Mouse (Mus musculus): Measurements from ENCODE around the gene Adap2. TPM values are rescaled to one million over a fixed set of nuclear protein-coding genes. Genes with fewer than 3 reads are reported as not detected.

The Adap2 gene
- polyA plus RNA-seq, 1 experiment from 2014 or later: 1.7 TPM

GRCm38 (mm10) chr11:80200326-80200725 lies 46.4 kb downstream of the Adap2 start:
- no peaks in the 10 kb centered on the region for H3K9me3 ChIP-seq (replicated peaks; ENCODE audit: control insufficient read depth, low read length)
- H3K36me3 ChIP-seq (ENCODE audit: control insufficient read depth, insufficient read depth): 0 out of 2 replicates have a peak, but pooled peaks cover 9% of the 10 kb centered on the region
- no peak overlapping the region for H3K9ac ChIP-seq (ENCODE audit: low read length)
- no peak overlapping the region for H3K4me3 ChIP-seq (ENCODE audit: low read length)
- ATAC-seq (replicated peaks; ENCODE audit: extremely low read depth, insufficient read depth, low FRiP score): no peak
- H3K27ac ChIP-seq (ENCODE audit: low read length): no peak overlapping the region
- H3K4me2 ChIP-seq (ENCODE audit: low read depth, low read length): no peak overlapping the region
- H3K4me1 ChIP-seq (ENCODE audit: control insufficient read depth, insufficient read depth, low read length): no peaks in the 10 kb centered on the region
- H3K27me3 ChIP-seq (ENCODE audit: control insufficient read depth, insufficient read depth, low read length): no peaks in the 10 kb centered on the region
- WGBS: 87% methylated on average over 1 of the region's 1 CpGs

- Histone ChIP-seq H3K36me3 (ENCODE audit: control insufficient read depth, insufficient read depth) (0 out of 2 replicates have a peak, but pooled peaks cover 5% of the 10 kb centered on the region), H3K9ac (ENCODE audit: low read length) (no peak overlapping the region), H3K4me3 (ENCODE audit: low read length) (no peak overlapping the region), H3K27ac (ENCODE audit: low read length) (no peak overlapping the region), H3K4me2 (ENCODE audit: low read depth, low read length) (no peak overlapping the region), H3K27me3 (ENCODE audit: control insufficient read depth, insufficient read depth, low read length) (no peaks in the 10 kb centered on the region), H3K4me1 (ENCODE audit: control insufficient read depth, insufficient read depth, low read length) (no peaks in the 10 kb centered on the region), H3K9me3 (replicated peaks; ENCODE audit: control insufficient read depth, low read length) (no peaks in the 10 kb centered on the region)
- no peak for ATAC-seq (replicated peaks; ENCODE audit: extremely low read depth, insufficient read depth, low FRiP score)
- WGBS: 78% methylated on average over 6 of the region's 6 CpGs
These were observed 48.4 kb downstream of the Adap2 start for GRCm38 (mm10) chr11:80202296-80202695.

GRCm38 (mm10) chr11:80204037-80204436 lies 50.1 kb downstream of the Adap2 start:
- no peak overlapping the region for H3K4me2 ChIP-seq (ENCODE audit: low read depth, low read length)
- no peak overlapping the region for H3K9ac ChIP-seq (ENCODE audit: low read length)
- H3K27me3 ChIP-seq (ENCODE audit: control insufficient read depth, insufficient read depth, low read length): no peaks in the 10 kb centered on the region
- peaks cover 2% of the 10 kb centered on the region; the same call in 1 of the 2 replicates for H3K4me1 ChIP-seq (ENCODE audit: control insufficient read depth, insufficient read depth, low read length)
- 73% methylated on average over 3 of the region's 3 CpGs for WGBS
- H3K9me3 ChIP-seq (replicated peaks; ENCODE audit: control insufficient read depth, low read length): no peaks in the 10 kb centered on the region
- no peak overlapping the region for H3K4me3 ChIP-seq (ENCODE audit: low read length)
- H3K27ac ChIP-seq (ENCODE audit: low read length): no peak overlapping the region
- H3K36me3 ChIP-seq (ENCODE audit: control insufficient read depth, insufficient read depth): 0 out of 2 replicates have a peak, but pooled peaks cover 5% of the 10 kb centered on the region
- no peak for ATAC-seq (replicated peaks; ENCODE audit: extremely low read depth, insufficient read depth, low FRiP score)

GRCm38 (mm10) chr11:80204941-80205340 lies 51.0 kb downstream of the Adap2 start:
- WGBS: 55% methylated on average over 5 of the region's 5 CpGs
- no peaks in the 10 kb centered on the region for H3K9me3 ChIP-seq (replicated peaks; ENCODE audit: control insufficient read depth, low read length)
- no peak overlapping the region for H3K27ac ChIP-seq (ENCODE audit: low read length)
- H3K4me2 ChIP-seq (ENCODE audit: low read depth, low read length): no peak overlapping the region
- no peak overlapping the region for H3K9ac ChIP-seq (ENCODE audit: low read length)
- H3K4me3 ChIP-seq (ENCODE audit: low read length): no peak overlapping the region
- no peaks in the 10 kb centered on the region for H3K36me3 ChIP-seq (ENCODE audit: control insufficient read depth, insufficient read depth)
- no peak for ATAC-seq (replicated peaks; ENCODE audit: extremely low read depth, insufficient read depth, low FRiP score)
- H3K4me1 ChIP-seq (ENCODE audit: control insufficient read depth, insufficient read depth, low read length): peaks cover 4% of the 10 kb centered on the region
- H3K27me3 ChIP-seq (ENCODE audit: control insufficient read depth, insufficient read depth, low read length): no peaks in the 10 kb centered on the region

GRCm38 (mm10) chr11:80208465-80208859 lies 54.6 kb downstream of the Adap2 start:
- Histone ChIP-seq H3K27me3 (ENCODE audit: control insufficient read depth, insufficient read depth, low read length) (no peaks in the 10 kb centered on the region), H3K4me3 (ENCODE audit: low read length) (peak overlapping the region; percentile 98), H3K36me3 (ENCODE audit: control insufficient read depth, insufficient read depth) (peaks cover 2% of the 10 kb centered on the region; the same call in 1 of the 2 replicates), H3K4me2 (ENCODE audit: low read depth, low read length) (peak overlapping the region; percentile 26; the same call in 1 of the 2 replicates), H3K4me1 (ENCODE audit: control insufficient read depth, insufficient read depth, low read length) (peaks cover 12% of the 10 kb centered on the region), H3K27ac (ENCODE audit: low read length) (no peak overlapping the region), H3K9me3 (replicated peaks; ENCODE audit: control insufficient read depth, low read length) (no peaks in the 10 kb centered on the region), H3K9ac (ENCODE audit: low read length) (no peak overlapping the region)
- no peak for ATAC-seq (replicated peaks; ENCODE audit: extremely low read depth, insufficient read depth, low FRiP score)
- 34% methylated on average over 7 of the region's 7 CpGs for WGBS

GRCm38 (mm10) chr11:80208860-80209800 lies 55.2 kb downstream of the Adap2 start, which contains the start of gene Rhot1:
Rhot1 (plus strand) TSS chr11:80209019.
- Histone ChIP-seq H3K4me3 (ENCODE audit: low read length) (peak within 1 kb of the TSS; percentile 98), H3K4me1 (ENCODE audit: control insufficient read depth, insufficient read depth, low read length) (peaks cover 12% of the 10 kb centered on the region), H3K27ac (ENCODE audit: low read length) (peak within 1 kb of the TSS; percentile 98), H3K9ac (ENCODE audit: low read length) (peak within 1 kb of the TSS; percentile 98), H3K27me3 (ENCODE audit: control insufficient read depth, insufficient read depth, low read length) (no peaks in the 10 kb centered on the region), H3K36me3 (ENCODE audit: control insufficient read depth, insufficient read depth) (peaks cover 5% of the 10 kb centered on the region; the same call in 1 of the 2 replicates), H3K9me3 (replicated peaks; ENCODE audit: control insufficient read depth, low read length) (no peaks in the 10 kb centered on the region), H3K4me2 (ENCODE audit: low read depth, low read length) (peak within 1 kb of the TSS; percentile 79)
- ATAC-seq (replicated peaks; ENCODE audit: extremely low read depth, insufficient read depth, low FRiP score): peak; percentile 93
- under 1% methylated on average over 77 of the region's 78 CpGs for WGBS

- peaks cover 5% of the 10 kb centered on the region; the same call in 1 of the 2 replicates for H3K36me3 ChIP-seq (ENCODE audit: control insufficient read depth, insufficient read depth)
- H3K9ac ChIP-seq (ENCODE audit: low read length): peak overlapping the region; percentile 98
- no peaks in the 10 kb centered on the region for H3K9me3 ChIP-seq (replicated peaks; ENCODE audit: control insufficient read depth, low read length)
- H3K4me2 ChIP-seq (ENCODE audit: low read depth, low read length): peak overlapping the region; percentile 79
- H3K27ac ChIP-seq (ENCODE audit: low read length): no peak overlapping the region
- no peaks in the 10 kb centered on the region for H3K27me3 ChIP-seq (ENCODE audit: control insufficient read depth, insufficient read depth, low read length)
- WGBS: 29% methylated on average over 6 of the region's 6 CpGs
- ATAC-seq (replicated peaks; ENCODE audit: extremely low read depth, insufficient read depth, low FRiP score): no peak
- peaks cover 12% of the 10 kb centered on the region for H3K4me1 ChIP-seq (ENCODE audit: control insufficient read depth, insufficient read depth, low read length)
- H3K4me3 ChIP-seq (ENCODE audit: low read length): peak overlapping the region; percentile 98
These were observed 56.4 kb downstream of the Adap2 start for GRCm38 (mm10) chr11:80210321-80210720.

- 93% methylated on average over 2 of the region's 2 CpGs for WGBS
- Histone ChIP-seq H3K9ac (ENCODE audit: low read length) (no peak overlapping the region), H3K4me2 (ENCODE audit: low read depth, low read length) (no peak overlapping the region), H3K4me1 (ENCODE audit: control insufficient read depth, insufficient read depth, low read length) (peaks cover 12% of the 10 kb centered on the region), H3K27me3 (ENCODE audit: control insufficient read depth, insufficient read depth, low read length) (no peaks in the 10 kb centered on the region), H3K9me3 (replicated peaks; ENCODE audit: control insufficient read depth, low read length) (no peaks in the 10 kb centered on the region), H3K36me3 (ENCODE audit: control insufficient read depth, insufficient read depth) (peaks cover 5% of the 10 kb centered on the region; the same call in 1 of the 2 replicates), H3K4me3 (ENCODE audit: low read length) (no peak overlapping the region), H3K27ac (ENCODE audit: low read length) (no peak overlapping the region)
- ATAC-seq (replicated peaks; ENCODE audit: extremely low read depth, insufficient read depth, low FRiP score): no peak
These were observed 58.4 kb downstream of the Adap2 start for GRCm38 (mm10) chr11:80212282-80212681.

- Histone ChIP-seq H3K27me3 (ENCODE audit: control insufficient read depth, insufficient read depth, low read length) (no peaks in the 10 kb centered on the region), H3K27ac (ENCODE audit: low read length) (no peak overlapping the region), H3K36me3 (ENCODE audit: control insufficient read depth, insufficient read depth) (peaks cover 5% of the 10 kb centered on the region; the same call in 1 of the 2 replicates), H3K4me2 (ENCODE audit: low read depth, low read length) (no peak overlapping the region), H3K4me1 (ENCODE audit: control insufficient read depth, insufficient read depth, low read length) (peaks cover 6% of the 10 kb centered on the region), H3K9ac (ENCODE audit: low read length) (no peak overlapping the region), H3K9me3 (replicated peaks; ENCODE audit: control insufficient read depth, low read length) (no peaks in the 10 kb centered on the region), H3K4me3 (ENCODE audit: low read length) (no peak overlapping the region)
- 91% methylated on average over 3 of the region's 3 CpGs for WGBS
- ATAC-seq (replicated peaks; ENCODE audit: extremely low read depth, insufficient read depth, low FRiP score): no peak
These were observed 61.4 kb downstream of the Adap2 start for GRCm38 (mm10) chr11:80215291-80215690.

Measured in heart, embryonic 16.5 days (tissue).